Mouse (Mus musculus) bone marrow, adult 2 months (tissue): ENCODE data around the gene H2al1i.

ENCODE experiments used
- CTCF ChIP-seq: fragments of 200-500 bp; IDR thresholded peaks from 2 replicates; pipeline ENCODE4 v1.5.1; 2011; ENCODE audit warnings: low read length, control low read depth; ENCODE audit not compliant: control insufficient read depth, insufficient read depth
- POLR2A ChIP-seq: fragments of 200-500 bp; IDR thresholded peaks from 2 replicates; pipeline ENCODE4 v1.6.1; 2011; ENCODE audit warnings: low read depth, mild to moderate bottlenecking, control low read depth, low read length, borderline replicate concordance; ENCODE audit not compliant: control insufficient read depth

GRCm38 (mm10) chrX:11277083-11277482 is 47.4 kb upstream of the H2al1i start:
- TF ChIP-seq POLR2A (no peak), CTCF (no peak)
